Mouse (Mus musculus) intestine, postnatal 0 days (tissue): Measurements from ENCODE around the gene Prickle1. TPM values are rescaled to one million over a fixed set of nuclear protein-coding genes. Genes with fewer than 3 reads are reported as not detected.

Experiments used
- ATAC-seq: fragments of 200-750 bp; cut with Nextera tagmentation; 2 replicates; pipeline ENCODE4 v1.8.0; 2017; ENCODE audit warnings: mild to moderate bottlenecking, moderate TSS enrichment, moderate library complexity
- H3K27ac ChIP-seq: fragments of 300-500 bp; sonication (generic); 2 replicates; pipeline ENCODE4 v1.5.1; 2014; ENCODE audit warnings: mild to moderate bottlenecking, low read depth, low read length, moderate library complexity
- H3K27me3 ChIP-seq: fragments of 300-500 bp; sonication (generic); replicated peaks from 2 replicates; pipeline ENCODE4 v1.6.1; 2014; ENCODE audit warnings: low read length, mixed read lengths; ENCODE audit not compliant: control insufficient read depth, insufficient read depth
- H3K36me3 ChIP-seq: fragments of 300-500 bp; sonication (generic); 2 replicates; pipeline ENCODE4 v1.6.1; 2014; ENCODE audit warnings: mild to moderate bottlenecking, moderate library complexity; ENCODE audit not compliant: control insufficient read depth, insufficient read depth
- H3K4me1 ChIP-seq: fragments of 300-500 bp; sonication (generic); replicated peaks from 2 replicates; pipeline ENCODE4 v1.6.1; 2014; ENCODE audit warnings: antibody characterized with exemption, low read length, mixed read lengths; ENCODE audit not compliant: control insufficient read depth, insufficient read depth
- H3K4me2 ChIP-seq: fragments of 300-500 bp; sonication (generic); replicated peaks from 2 replicates; pipeline ENCODE4 v1.6.1; 2014; ENCODE audit warnings: low read depth, mild to moderate bottlenecking, moderate library complexity
- H3K4me3 ChIP-seq: fragments of 300-500 bp; sonication (generic); 2 replicates; pipeline ENCODE4 v1.5.1; 2014; ENCODE audit warnings: low read depth, low read length
- H3K9ac ChIP-seq: fragments of 300-500 bp; sonication (generic); 2 replicates; pipeline ENCODE4 v1.6.1; 2014; ENCODE audit warnings: mild to moderate bottlenecking, low read depth, low read length
- H3K9me3 ChIP-seq: fragments of 300-500 bp; sonication (generic); 2 replicates; pipeline ENCODE4 v1.6.1; 2016; ENCODE audit warnings: mixed run types; ENCODE audit not compliant: control insufficient read depth
- CTCF ChIP-seq: sonication (generic); IDR thresholded peaks from 2 replicates; pipeline ENCODE4 v1.5.1; 2016; ENCODE audit warnings: low read depth, mild to moderate bottlenecking, control low read depth, antibody characterized with exemption, moderate library complexity
- WGBS: fragments of 180-500 bp; shearing (Covaris S2); extraction: QIAGEN DNeasy Blood & Tissue Kit; methylation state at CpG from one replicate; pipeline ENCODE4 v1.1.7; 2014; 5-methylcytosine and 5-hydroxymethylcytosine counted together
- polyA plus RNA-seq: library from polyadenylated mRNA; unstranded; fragments of >200 nt; fragmentation: Nextera tagmentation; extraction: Ambion mirVana; gene quantifications from 2 replicates; pipeline ENCODE4 v1.2.1, GENCODE M21; 2015

The Prickle1 gene
- polyA plus RNA-seq, 1 experiment from 2014 or later: 6.5 TPM

GRCm38 (mm10) chr15:93518941-93519835 is 76.5 kb downstream of the Prickle1 start:
- H3K4me1 ChIP-seq: peaks cover under 1% of the 10 kb centered on the region; the same call in 1 of the 2 replicates
- no peaks in the 10 kb centered on the region for H3K27me3 ChIP-seq
- peak overlapping the region; percentile 96 for H3K4me2 ChIP-seq
- H3K36me3 ChIP-seq: no peaks in the 10 kb centered on the region
- peak overlapping the region; percentile 89 for H3K27ac ChIP-seq
- H3K9me3 ChIP-seq: no peaks in the 10 kb centered on the region
- peak overlapping the region; percentile 72 for H3K9ac ChIP-seq
- TF ChIP-seq CTCF: peak; percentile 96
- ATAC-seq: peak; percentile 88
- WGBS: under 1% methylated on average over 84 of the region's 85 CpGs
- peak overlapping the region; percentile 87 for H3K4me3 ChIP-seq

DNA sequence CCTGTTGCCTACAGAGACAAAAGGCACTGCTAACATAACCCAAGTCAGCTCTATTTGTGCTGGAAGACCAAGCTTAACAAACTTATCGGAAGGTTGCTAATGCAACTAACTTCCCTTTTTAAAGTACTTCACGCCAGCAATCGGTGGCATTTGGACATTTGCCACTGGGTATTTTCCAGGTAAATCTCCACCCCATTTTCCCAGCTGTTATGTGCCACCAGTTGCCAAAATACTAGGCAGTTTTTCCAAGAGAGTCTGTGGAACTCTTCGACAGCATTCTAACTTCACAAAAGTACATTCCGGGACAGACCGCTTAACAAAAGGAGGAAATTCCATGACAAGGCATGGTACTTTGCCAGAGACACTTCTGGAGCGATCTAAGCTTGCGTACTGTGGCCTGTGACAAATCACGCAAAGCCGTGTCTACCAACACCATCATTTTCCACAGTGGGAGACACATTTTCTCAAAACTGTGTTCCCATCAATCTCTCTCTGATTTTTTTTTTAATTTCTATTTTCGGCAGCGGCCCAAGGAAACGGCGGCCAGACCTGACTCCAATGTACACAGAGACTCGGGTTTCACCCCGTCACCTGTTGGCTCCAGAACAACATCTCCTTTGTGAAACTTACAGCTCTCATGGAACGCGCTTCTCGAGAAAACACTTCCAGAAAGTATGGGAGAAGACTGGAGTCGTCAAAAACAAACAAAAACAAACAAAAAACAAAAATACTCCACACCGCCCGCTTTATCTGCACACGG is 77.4 kb downstream of the Prickle1 start:
- H3K9ac ChIP-seq: peak overlapping the region; percentile 72
- no peaks in the 10 kb centered on the region for H3K9me3 ChIP-seq
- WGBS: 7% methylated on average over 23 of the region's 23 CpGs
- no peak for TF ChIP-seq CTCF
- H3K36me3 ChIP-seq: no peaks in the 10 kb centered on the region
- H3K27ac ChIP-seq: peak overlapping the region; percentile 89
- peak overlapping the region; percentile 87 for H3K4me3 ChIP-seq
- no peak for ATAC-seq
- no peaks in the 10 kb centered on the region for H3K27me3 ChIP-seq
- H3K4me1 ChIP-seq: peaks cover 4% of the 10 kb centered on the region; the same call in 1 of the 2 replicates
- H3K4me2 ChIP-seq: peak overlapping the region; percentile 96

DNA sequence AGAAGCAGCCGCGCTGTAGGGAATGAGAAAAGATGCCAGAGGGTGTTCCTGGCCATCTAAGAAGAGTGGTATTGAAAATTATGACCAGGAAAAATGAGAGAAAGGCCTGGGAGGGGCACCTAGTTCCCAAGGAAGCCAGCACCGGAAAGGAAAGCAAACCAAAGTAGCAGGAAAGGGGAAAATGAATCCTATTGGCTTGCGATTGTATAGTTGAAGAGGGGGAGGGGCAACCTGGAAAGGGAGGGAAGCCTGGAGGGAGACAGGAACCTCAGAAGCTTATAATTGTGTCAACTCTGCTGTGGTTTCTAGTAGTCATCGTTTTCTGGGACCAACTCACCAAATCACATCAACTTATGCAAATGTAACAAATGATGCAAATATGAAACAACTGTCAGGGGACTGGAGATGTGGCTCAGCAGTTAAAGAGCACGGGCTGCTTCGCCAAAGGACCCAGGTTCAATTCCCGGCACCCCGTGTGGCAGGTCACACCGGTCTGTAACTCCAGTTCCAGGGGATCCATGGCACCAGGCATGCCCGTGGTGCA is 78.6 kb downstream of the Prickle1 start:
- no peak for ATAC-seq
- H3K27ac ChIP-seq: no peak overlapping the region
- no peaks in the 10 kb centered on the region for H3K36me3 ChIP-seq
- no peaks in the 10 kb centered on the region for H3K9me3 ChIP-seq
- WGBS: 80% methylated on average over 11 of the region's 11 CpGs
- no peak overlapping the region for H3K4me3 ChIP-seq
- H3K4me1 ChIP-seq: peaks cover 4% of the 10 kb centered on the region; the same call in 1 of the 2 replicates
- H3K27me3 ChIP-seq: no peaks in the 10 kb centered on the region
- no peak overlapping the region for H3K4me2 ChIP-seq
- TF ChIP-seq CTCF: no peak
- no peak overlapping the region for H3K9ac ChIP-seq

DNA sequence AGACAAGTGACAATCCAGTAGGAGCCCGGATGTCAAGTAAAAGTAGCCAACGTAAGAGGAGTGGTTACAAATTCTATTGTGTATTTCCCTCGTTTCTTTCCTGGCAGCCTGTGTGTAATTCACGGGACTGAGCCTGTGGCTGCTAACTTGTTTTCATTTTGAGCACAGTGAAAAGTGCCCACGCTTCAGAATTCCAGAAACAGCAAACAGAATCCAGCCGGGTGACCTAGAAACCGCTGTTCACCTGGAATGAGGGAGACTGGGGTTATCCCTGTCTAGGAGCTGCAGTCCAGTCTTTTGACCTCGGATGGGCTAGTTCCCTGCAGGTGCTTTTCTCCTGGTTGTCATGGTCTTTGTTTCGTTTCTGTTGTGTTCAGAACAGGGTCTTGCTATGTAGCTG is 80.4 kb downstream of the Prickle1 start:
- Histone ChIP-seq H3K9ac (no peak overlapping the region), H3K4me3 (no peak overlapping the region), H3K4me2 (no peak overlapping the region), H3K27ac (no peak overlapping the region), H3K4me1 (0 out of 2 replicates have a peak, but pooled peaks cover 4% of the 10 kb centered on the region), H3K27me3 (no peaks in the 10 kb centered on the region), H3K9me3 (no peaks in the 10 kb centered on the region), H3K36me3 (0 out of 2 replicates have a peak, but pooled peaks cover 5% of the 10 kb centered on the region)
- TF ChIP-seq CTCF: no peak
- 74% methylated on average over 9 of the region's 9 CpGs for WGBS
- ATAC-seq: no peak

DNA sequence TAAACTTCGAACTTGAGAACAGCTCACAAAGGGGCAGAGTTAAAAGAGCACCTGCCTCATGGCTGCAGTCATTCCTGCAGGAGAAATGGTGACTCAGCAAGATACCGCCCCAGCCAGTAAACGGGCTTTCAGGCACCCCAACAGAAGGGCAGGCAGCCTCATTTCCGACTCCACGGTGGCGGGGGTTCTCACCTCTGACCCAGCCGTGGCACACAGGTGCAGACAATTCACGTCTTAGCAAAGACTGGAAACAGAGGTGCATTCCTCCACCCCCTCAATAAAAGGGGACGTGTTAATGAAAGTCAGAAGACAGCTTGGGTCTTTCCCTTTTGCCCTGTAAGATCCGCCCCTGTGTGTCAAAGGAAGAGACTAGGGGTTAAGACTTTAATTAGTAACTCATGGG is 81.8 kb downstream of the Prickle1 start:
- H3K4me1 ChIP-seq: 0 out of 2 replicates have a peak, but pooled peaks cover 4% of the 10 kb centered on the region
- H3K4me3 ChIP-seq: no peak overlapping the region
- WGBS: 15% methylated on average over 10 of the region's 10 CpGs
- peak; percentile 69 for ATAC-seq
- no peak for TF ChIP-seq CTCF
- H3K27me3 ChIP-seq: no peaks in the 10 kb centered on the region
- H3K4me2 ChIP-seq: peak overlapping the region; percentile 52
- no peak overlapping the region for H3K9ac ChIP-seq
- no peak overlapping the region for H3K27ac ChIP-seq
- peaks cover 12% of the 10 kb centered on the region; the same call in 1 of the 2 replicates for H3K36me3 ChIP-seq
- no peaks in the 10 kb centered on the region for H3K9me3 ChIP-seq

- Histone ChIP-seq H3K4me3 (no peak overlapping the region), H3K9ac (no peak overlapping the region), H3K27me3 (no peaks in the 10 kb centered on the region), H3K9me3 (no peaks in the 10 kb centered on the region), H3K27ac (no peak overlapping the region), H3K4me2 (no peak overlapping the region), H3K36me3 (peaks cover 25% of the 10 kb centered on the region), H3K4me1 (0 out of 2 replicates have a peak, but pooled peaks cover 4% of the 10 kb centered on the region)
- ATAC-seq: no peak
- no peak for TF ChIP-seq CTCF
- 50% methylated on average over 9 of the region's 9 CpGs for WGBS
Measured at GRCm38 (mm10) chr15:93512437-93512836, 83.3 kb downstream of the Prickle1 start.
